Mouse (Mus musculus) bone marrow macrophage, adult 2 months (primary cell): ENCODE measurements around the gene Hfe2.

Source experiments
- CTCF ChIP-seq: IDR thresholded peaks from 2 replicates; pipeline ENCODE4 v1.5.1; 2012; ENCODE audit warnings: low read depth, mild to moderate bottlenecking, low read length, moderate library complexity
- POLR2A ChIP-seq: IDR thresholded peaks from 2 replicates; pipeline ENCODE4 v1.6.1; 2012; ENCODE audit warnings: mild to moderate bottlenecking, low read depth, low read length, borderline replicate concordance

DNA sequence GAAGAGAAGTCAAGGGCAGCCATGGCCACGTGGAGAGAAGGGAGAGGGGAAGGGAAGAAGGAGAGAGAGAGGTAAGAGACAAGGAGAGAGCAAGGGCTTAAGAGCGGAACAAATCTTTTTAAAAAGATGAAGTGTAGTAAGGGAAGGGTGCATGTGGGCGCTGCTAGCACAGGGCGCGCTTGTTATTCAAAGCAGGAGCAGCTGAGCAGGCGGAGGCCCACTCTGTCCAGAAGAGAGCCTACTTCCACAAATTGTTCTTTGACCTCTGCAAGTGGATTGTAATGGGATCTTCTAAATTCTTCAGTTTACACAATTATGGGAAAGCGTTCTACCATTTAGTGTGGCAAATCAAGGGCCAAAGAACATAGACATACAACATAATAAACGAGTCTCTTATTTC, 43.6 kb downstream of the Hfe2 start:
- no peak for TF ChIP-seq CTCF
- no peak for TF ChIP-seq POLR2A
